Mouse (Mus musculus): Measurements from ENCODE around the gene Speer4c. TPM values are rescaled to one million over a fixed set of nuclear protein-coding genes. Genes with fewer than 3 reads are reported as not detected.
"Not testable (repeated sequence)": the region's sequence is repeated elsewhere in the genome, so short reads cannot be mapped to it uniquely, and the experiment has no call there.

Gene Speer4c
- polyA plus RNA-seq, 1 experiment from 2014 or later = not detected

DNA sequence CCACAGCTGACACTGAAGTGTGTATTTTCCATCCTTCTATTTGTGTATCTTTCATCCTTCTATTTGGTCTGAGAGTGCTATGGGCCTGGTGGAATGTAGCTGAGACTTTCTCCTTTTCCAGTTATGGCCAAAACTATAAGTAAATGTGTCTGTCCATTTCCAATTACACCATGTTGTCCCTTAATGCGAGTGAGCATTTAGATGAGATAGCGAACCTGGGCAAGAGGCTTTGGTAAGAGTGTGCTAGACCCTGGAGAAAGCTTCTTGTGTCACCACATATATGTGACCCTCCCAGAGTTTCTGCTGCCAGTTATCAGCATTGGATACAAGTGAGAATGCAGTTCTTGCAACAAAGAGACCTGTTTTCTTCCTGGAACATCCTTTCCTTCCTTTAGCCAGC, 35.2 kb downstream of the Speer4c start:
- not testable (repeated sequence) for H3K27me3 ChIP-seq (ENCODE audit: low read depth, poor library complexity, severe bottlenecking); H3K27ac ChIP-seq; H3K4me3 ChIP-seq; H3K4me1 ChIP-seq; H3K36me3 ChIP-seq
- WGBS = 82% methylated on average over 2 of the region's 2 CpGs
- peaks cover 10% of the 10 kb centered on the region for H3K9me3 ChIP-seq (replicated peaks)
- peak; percentile 36 for DNase-seq (ENCODE audit: low spot score)

DNA sequence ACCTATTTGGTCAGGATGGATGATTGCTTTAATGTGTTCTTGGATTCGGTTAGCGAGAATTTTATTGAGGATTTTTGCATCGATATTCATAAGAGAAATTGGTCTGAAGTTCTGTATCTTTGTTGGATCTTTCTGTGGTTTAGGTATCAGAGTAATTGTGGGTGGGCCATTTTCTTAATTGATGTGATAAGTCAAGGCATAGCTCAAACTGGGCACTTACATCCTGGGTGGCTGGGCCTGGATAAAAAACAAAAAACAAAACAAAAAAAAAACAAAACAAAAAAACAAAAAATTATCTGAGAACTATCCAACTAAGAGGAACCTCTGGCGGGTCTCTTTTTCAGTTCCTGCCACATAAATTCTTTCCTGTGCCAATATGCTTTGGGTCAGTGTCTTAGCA, 36.3 kb downstream of the Speer4c start:
- not testable (repeated sequence) for H3K36me3 ChIP-seq; DNase-seq (ENCODE audit: low spot score); H3K27me3 ChIP-seq (ENCODE audit: low read depth, poor library complexity, severe bottlenecking); H3K4me3 ChIP-seq; H3K4me1 ChIP-seq; H3K27ac ChIP-seq
- 86% methylated on average over 4 of the region's 4 CpGs for WGBS
- peaks cover 13% of the 10 kb centered on the region for H3K9me3 ChIP-seq (replicated peaks)

GRCm38 (mm10) chr5:15674429-15675244, 39.4 kb downstream of the Speer4c start:
- not testable (repeated sequence) for H3K27me3 ChIP-seq (ENCODE audit: low read depth, poor library complexity, severe bottlenecking); H3K27ac ChIP-seq; H3K36me3 ChIP-seq; DNase-seq (ENCODE audit: low spot score); H3K9me3 ChIP-seq (replicated peaks); H3K4me3 ChIP-seq; H3K4me1 ChIP-seq
- WGBS = 89% methylated on average over 5 of the region's 8 CpGs

GRCm38 (mm10) chr5:15673989-15674388, 40.1 kb downstream of the Speer4c start:
- H3K4me3 ChIP-seq; H3K36me3 ChIP-seq; H3K27me3 ChIP-seq (ENCODE audit: low read depth, poor library complexity, severe bottlenecking); DNase-seq (ENCODE audit: low spot score); H3K9me3 ChIP-seq (replicated peaks); H3K4me1 ChIP-seq; H3K27ac ChIP-seq: not testable (repeated sequence)
- WGBS = 80% methylated on average over 2 of the region's 2 CpGs

DNA sequence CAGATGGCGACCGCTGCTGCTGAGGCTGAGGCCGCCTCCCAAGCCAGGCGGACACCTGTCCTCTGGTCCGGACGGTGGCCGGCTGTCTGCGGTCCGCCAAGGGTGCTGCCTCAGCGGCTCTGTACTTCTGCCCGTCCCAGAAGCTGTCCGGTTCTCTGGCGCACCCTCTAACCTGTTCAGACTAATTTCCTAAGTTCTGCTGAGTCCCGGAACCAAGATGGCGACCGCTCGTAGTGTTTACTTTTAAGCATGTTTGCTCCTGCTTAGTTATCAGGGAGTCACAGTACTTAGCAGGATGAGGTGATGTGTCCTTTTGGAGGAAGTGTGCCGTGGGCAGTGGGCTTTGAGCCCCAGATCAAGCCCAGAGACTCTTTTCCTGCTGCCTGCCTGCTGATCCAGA, 43.3 kb downstream of the Speer4c start:
- not testable (repeated sequence) for H3K27ac ChIP-seq; H3K27me3 ChIP-seq (ENCODE audit: low read depth, poor library complexity, severe bottlenecking); H3K36me3 ChIP-seq; H3K9me3 ChIP-seq (replicated peaks); H3K4me3 ChIP-seq; H3K4me1 ChIP-seq
- 90% methylated on average over 14 of the region's 18 CpGs for WGBS
- peak; percentile 26 for DNase-seq (ENCODE audit: low spot score)

GRCm38 (mm10) chr5:15663847-15664246, 50.2 kb downstream of the Speer4c start:
- not testable (repeated sequence) for H3K4me3 ChIP-seq; H3K9me3 ChIP-seq (replicated peaks); H3K36me3 ChIP-seq; H3K27ac ChIP-seq; H3K4me1 ChIP-seq; H3K27me3 ChIP-seq (ENCODE audit: low read depth, poor library complexity, severe bottlenecking)
- 72% methylated on average over 7 of the region's 7 CpGs for WGBS
- peak; percentile 29 for DNase-seq (ENCODE audit: low spot score)

Other genes starting within 250 kb of the Speer4c start
- not detected in 2 replicates for gene Gm21149, start 237.7 kb downstream of the Speer4c start, polyA plus RNA-seq (2016; fragmentation: Nextera tagmentation; extraction: Ambion mirVana)
- gene Gm21190, start 185.0 kb downstream of the Speer4c start, polyA plus RNA-seq (2016; fragmentation: Nextera tagmentation; extraction: Ambion mirVana) = not detected in 2 replicates
- gene Gm21083, start 136.9 kb downstream of the Speer4c start, polyA plus RNA-seq (2016; fragmentation: Nextera tagmentation; extraction: Ambion mirVana) = not detected in 2 replicates
- gene Speer4d, start 95.2 kb downstream of the Speer4c start, polyA plus RNA-seq (2016; fragmentation: Nextera tagmentation; extraction: Ambion mirVana) = not detected in 2 replicates
- not detected in 2 replicates for gene 4930572O03Rik, start 57.2 kb downstream of the Speer4c start, polyA plus RNA-seq (2016; fragmentation: Nextera tagmentation; extraction: Ambion mirVana)
- 4.9 and 7.0 TPM in 2 replicates for gene Cacna2d1, start 220.4 kb upstream of the Speer4c start, polyA plus RNA-seq (2016; fragmentation: Nextera tagmentation; extraction: Ambion mirVana)

All from limb, embryonic 10.5 days (tissue).